Mouse (Mus musculus) erythroblast, adult 5-6 weeks (primary cell): ENCODE results near the gene Zrsr1. TPM values are rescaled to one million over a fixed set of nuclear protein-coding genes. Genes with fewer than 3 reads are reported as not detected.

ENCODE experiments used
- ATAC-seq: replicated peaks from 2 replicates; pipeline ENCODE4 v1.8.0; 2016; ENCODE audit warnings: moderate number of reproducible peaks, mild to moderate bottlenecking, moderate TSS enrichment, inconsistent platforms; ENCODE audit not compliant: poor library complexity, low FRiP score, severe bottlenecking
- total RNA-seq, 2 experiments: library from RNA; stranded (forward) in 1 of 2; stranded (reverse) in 1 of 2; fragments of 150-400 nt in 1 of 2; fragments of 200-764, 138-1000 nt in 1 of 2; gene quantifications; 2 replicates each; pipeline versions ENCODE4 v1.2.3 to v1.2.4; 2015 to 2017; ENCODE audit warnings: low replicate concordance in 2 of 2

Zrsr1 gene
- total RNA-seq (2015; ENCODE audit: low replicate concordance) (103 and 104 TPM in 2 replicates), total RNA-seq (2017; ENCODE audit: low replicate concordance) (198 and 259 TPM in 2 replicates)

DNA sequence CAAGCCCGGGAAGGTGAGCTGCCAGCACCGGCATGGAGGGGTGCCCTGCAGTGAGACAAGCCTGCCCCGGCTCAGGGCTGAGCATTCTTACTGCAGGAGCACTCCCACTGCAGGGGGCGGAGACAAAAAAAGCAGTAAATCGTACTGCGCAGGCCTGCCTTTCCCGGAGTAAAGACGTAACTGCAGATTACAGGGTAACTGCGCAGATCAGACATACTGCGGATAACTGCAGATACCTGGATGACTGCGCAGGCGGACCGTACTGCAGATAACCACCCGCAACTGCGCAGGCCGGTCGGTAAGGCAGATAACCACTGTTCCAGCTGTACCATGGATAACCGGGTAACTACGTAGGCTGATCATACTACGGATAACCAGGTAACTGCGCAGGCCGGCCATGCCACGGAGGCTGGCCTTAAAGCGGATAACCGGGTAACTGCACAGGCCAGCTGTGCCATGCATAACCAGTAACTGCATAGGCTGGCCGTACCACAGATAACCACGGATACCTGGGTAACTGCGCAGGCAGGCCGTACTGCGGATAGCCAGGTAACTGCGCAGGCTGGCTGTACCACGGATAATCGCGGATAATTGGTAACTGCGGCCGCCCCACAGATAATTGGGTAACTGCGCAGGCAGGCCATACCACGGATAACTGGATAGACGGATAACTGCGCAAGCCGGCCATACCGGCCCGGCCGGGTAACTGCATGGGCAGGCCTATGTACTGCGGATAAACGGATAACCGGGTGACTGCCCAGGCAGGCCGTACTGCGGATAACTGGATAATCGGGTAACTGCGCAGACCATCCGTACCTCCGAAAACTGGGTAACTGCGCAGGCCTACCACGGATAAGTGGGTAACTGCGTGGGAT lies at the start of gene Zrsr1:
Zrsr1 (plus strand) TSS at position 171 of the 875 bp plus-strand sequence.
- ATAC-seq: peak; percentile 76

DNA sequence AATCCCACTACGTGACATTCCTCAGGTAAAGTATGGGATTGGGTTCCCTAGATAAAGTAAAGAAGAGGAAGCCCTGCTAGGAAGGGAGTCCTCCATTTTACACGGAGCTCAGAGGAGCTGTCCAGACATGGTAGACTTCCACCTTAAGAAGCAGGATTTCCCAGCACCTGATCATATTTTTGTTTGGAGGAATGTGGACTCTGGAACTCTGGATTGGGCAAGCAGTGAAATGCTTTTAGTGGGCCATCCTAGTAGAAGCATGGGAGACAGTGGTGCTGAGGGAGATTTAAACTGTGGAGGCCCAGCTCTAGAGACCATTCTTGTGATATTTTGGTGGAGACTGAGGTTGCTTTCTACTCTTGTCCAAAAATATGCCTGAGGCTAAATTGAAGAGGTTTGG lies 49.3 kb upstream of the Zrsr1 start:
- ATAC-seq: no peak

DNA sequence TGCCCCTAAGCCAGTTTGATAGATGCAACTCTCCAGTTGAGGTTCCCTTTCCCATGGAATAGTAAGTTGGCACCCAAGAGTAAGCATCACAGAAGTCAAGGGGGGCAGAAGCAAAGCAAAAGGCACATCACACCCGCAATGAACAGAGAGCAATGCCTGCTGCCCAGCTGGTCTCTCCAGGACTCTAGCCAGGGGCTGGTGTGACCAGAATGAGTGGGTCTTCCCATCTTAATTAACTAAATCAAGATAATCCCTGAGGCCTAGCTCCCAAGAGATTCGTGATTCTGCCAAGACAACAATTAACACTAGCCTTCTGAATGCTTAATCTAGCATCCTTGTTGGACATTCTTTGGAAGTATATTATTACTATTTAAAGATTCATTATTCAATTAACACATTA lies 48.2 kb upstream of the Zrsr1 start:
- ATAC-seq: no peak

DNA sequence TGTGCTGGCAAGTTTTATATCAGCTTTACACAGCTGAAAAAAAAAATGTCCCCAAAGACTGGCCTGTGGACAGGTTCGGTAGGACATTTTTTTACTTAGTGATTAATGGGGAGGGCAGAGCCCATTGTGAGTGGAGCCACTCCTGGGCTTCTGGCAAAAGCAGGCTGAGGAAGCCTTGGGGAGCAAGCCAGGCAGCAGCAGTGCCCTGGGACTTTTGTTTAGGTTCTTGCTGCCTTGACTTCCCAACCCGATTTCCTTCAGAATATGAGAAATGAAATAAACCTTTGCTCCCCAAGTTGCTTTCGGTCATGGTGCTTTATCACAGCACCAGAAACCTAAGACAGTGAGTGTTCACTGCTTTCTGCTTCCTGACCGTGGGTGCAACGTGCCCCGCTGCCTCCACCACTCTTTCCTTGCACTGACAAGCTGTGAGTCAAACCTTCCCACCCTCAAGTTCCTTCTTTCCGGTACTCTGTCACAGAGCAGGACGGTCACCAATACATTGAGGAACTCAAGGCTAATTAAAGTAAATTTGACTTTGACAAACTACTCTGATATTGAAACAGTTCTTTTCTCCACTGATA lies 43.1 kb upstream of the Zrsr1 start:
- ATAC-seq: no peak

DNA sequence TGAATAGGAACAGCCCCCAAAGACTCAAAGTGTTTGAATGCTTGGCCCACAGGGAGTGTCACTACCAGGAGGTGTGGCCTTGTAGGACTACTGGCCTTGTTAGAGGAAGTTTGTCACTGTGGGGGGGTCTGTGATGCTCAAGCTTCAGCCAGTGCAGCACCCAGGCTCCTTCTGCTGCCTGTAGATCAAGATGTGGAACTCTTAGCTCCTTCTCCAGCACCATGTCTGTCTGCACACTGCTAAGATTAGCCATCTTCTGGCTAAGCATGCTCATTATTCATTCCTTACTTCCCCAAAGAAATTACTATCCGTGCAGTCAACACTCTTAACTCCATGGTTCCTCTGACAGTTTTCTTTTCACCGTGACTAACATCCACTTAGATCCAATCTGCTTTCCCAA lies 41.7 kb upstream of the Zrsr1 start:
- no peak for ATAC-seq

DNA sequence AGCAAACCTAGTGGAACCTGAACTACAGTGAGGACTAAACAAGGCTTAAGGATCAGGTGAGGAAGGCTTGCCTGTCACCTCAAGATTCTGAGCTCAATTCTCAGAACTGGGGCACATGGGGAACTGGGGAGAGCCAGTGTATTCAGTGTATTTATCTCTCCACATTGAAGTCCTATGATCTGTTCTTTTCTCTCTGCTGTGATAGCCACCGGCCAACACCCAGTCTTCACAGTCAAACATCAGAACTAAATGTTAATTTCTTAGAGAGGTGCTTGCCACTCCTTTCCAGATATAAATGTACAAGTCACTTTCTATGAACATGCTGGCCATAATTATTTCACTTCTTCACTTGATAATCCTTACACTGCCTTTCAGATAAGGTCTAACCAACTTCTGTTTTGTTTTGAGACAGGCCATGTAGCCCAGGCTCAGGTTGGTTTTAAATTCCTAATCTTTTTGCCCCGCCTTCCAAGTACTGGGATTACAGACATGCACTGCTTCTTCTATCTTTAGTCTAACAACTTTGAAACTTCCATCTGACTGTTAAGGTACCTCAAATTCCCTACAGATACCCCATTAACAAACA lies 40.4 kb upstream of the Zrsr1 start:
- no peak for ATAC-seq

DNA sequence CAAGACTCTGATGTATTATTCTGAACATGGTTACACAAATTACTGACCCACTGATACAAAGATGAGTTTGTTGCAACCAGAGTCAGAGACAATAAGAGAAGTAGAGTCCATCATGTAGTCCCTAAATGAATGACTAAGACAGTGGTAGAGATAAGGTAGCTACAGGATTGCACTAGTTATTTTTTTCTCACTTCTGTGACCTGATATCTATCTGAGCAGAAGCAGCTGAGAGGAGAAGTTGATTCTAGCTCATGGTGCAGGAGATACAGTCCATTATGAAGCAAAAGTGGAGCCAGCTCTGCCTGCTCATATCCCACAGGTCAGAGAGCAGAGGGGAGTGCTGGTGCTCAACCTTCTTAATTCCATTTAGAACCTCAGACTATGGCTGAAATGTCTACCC lies 39.6 kb upstream of the Zrsr1 start:
- no peak for ATAC-seq

DNA sequence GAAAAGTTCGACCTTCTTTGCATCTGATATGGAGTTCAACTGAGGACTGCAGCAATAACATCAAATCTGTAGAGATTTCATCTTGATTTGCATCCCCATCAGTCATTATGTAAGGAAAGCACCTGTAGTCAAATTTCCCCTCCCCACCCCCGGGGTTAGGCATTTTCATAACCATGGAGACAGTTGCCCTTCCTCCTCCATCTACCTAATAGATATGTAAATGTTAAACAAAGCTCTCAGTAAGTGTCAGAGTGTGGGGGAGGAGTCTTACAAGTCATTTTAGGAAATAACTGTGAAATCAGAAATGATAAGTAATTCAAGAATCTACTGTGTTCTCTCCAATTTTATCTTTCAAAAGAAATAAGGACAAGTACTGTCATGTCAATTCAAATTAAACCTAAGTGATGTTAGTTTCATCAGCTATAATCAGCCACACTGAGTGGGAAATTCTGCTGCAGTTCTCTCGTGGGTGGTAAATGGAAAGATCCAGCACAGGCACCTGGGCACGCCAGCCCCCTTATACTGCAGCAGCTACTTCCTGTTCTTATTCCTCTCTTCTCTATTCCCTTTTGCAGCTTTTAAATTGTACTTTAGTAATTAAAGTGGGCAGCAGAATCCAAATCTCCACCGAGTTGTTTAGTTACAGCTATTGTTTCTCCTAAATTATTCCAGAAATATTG lies 35.2 kb upstream of the Zrsr1 start:
- ATAC-seq: no peak

DNA sequence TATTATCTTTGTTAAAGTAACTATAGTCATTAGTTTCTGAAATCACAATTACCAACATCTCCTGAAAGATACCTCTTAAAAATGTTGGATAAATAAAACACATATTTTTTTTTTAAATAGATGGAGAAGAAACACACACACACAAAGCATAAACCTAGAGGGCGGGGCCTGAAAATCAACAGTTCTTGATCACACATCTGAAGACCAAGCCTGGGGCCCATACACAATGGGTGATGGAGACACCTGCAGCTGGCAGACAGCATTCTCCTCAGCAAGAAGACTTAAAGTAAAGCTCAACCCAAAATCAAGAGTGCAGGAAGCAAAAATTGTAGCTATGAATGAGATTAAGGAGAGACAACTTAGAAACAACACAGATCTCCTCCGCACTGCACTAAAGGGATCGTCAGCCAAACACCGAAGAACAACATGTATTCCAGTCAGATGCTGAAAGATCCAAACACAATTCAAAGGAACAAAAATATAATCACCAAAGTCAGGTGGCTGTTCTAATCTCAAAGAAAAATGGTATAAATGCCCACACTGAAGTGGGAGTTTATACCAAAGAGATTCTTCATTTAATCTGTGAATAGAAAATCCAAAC lies 34.0 kb upstream of the Zrsr1 start:
- no peak for ATAC-seq

DNA sequence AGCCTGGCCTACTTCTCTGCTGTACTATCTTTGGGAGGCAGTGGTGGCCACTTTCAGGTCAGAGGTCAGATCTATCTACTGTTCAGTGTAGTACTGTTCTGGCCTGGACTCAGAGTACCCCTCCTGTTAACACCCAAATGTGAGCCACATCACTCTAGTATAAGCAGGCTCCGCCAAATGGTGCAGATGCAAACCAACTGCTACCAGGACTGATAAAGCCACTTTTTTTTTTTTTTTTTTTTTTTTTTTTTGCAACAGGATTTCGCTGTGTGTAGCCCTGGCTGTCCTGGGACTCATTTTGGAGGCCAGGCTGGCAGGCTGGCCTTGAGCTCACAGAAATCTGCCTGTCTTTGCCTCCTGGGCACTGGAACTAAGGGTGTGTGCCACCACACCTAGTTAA lies 32.8 kb upstream of the Zrsr1 start:
- ATAC-seq: no peak

DNA sequence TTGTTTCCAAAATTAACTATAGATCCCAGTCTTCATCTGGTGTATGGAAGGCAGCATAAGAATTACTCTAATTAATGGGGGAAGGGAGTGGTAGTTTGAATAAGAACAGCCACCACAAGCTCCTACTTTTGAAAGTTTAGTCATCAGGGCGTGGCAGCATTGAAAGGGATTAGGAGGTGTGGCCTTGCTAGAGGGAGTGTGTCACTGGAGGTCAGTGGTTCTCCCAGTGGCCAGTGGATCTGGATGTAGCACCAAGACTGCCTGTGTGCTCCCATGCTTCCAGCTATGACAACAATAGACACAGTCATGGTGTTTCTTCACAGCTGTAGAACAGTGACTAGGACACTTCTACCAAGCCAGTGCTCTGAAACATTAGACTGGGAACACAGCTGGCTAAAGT lies 22.7 kb upstream of the Zrsr1 start:
- ATAC-seq: peak; percentile 65; the same call in 1 of the 2 replicates

DNA sequence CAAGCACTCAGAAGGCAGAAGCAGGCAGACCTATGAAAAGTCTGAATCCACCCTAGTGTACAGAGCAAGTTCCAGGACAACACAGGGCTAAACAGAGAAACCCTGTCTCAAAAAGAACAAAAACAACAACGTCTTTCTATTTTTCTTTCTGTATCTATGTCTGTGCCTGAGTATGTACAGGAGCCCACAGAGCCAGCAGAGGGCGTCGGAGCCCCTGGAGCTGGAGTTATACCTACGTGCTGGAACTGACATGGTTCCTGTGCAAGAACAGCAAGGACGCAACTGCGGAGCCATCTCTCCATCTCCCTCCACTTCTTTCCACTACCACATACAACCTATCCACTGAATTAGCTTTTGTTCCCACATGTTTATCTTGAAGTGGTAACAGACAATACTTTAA lies 21.7 kb upstream of the Zrsr1 start:
- ATAC-seq: no peak

DNA sequence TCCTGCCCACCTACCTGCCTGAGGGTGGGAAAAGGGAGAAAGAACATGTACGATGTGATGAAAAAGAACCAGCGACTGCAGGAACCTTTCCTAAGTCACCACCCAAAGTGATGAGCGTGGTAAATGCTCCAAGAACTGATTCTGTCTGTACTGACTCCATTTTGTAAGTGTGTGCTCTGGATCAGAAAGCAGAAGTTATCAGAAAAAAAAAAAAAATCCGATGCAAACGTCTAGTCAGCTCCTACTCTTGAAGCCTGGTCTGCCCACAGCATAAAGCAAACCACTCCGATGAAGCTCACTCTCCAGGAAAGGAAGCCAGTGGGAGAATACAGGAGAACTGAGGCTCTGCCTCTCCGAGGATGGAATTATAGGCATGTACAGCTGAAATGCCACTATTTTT lies 19.1 kb upstream of the Zrsr1 start:
- no peak for ATAC-seq

DNA sequence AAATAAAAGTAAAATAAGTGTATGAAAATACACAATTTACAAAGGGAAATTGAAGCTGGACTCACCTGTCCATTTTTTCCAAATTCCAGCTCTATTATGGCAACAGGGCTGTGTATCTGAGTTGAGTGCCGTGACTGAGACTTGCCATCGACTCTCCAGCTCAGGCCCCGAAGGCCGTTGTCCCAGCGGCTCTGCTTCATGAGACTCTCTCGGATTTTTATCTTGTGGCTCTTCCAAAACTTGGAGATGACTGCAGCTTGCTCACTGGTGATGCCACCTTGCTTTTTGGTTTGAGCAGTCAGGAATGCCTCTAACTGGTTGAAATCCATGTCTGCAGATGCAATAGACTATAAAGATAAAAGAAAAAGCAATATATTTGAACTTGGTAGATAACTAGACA lies 15.5 kb upstream of the Zrsr1 start:
- no peak for ATAC-seq

DNA sequence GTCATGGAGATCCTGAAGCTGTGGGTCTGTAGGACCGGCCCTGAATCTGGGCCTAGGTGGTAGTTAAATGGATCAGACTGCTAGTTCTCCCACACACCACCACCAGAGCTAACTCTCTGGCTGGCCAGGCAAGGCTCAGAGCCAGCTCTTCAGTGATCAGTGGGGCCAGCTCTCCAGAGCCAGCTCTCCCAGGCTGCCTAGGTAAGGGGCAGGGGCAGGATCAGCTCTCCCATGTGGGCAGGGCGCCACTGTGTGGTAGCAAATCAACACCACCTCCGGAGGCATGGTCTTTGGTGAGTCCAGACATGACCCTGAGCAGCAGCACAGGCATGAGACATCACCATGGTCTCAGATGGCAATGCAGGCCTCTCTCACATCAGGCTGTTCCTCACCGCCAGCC lies 15.0 kb upstream of the Zrsr1 start:
- ATAC-seq: peak; percentile 48; the same call in 1 of the 2 replicates

DNA sequence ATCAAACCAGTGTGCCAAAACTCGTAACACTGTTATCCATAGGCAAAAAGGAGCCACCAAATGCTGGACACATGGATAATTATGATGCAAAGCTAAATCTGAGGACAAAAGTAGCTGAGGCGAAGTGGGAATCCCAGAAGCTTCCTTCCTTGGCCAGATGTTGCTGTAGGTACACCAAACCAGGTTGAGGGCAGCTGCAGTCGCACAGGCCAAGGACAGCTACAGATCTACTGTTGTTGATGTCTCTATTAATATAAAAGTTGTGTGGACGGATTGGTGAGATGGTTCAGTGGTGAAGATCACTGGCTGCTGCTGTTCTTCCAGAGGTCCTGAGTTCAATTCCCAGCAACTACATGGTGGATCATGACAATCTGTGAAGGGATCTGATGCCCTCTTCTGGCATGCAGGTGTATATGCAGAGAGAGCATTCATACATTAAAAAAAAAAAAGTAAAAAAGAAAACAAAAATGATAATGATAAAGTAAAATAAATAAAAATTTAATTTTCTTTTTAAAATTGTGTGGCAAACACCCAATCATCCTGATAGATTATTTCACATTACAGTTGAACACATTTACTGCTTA lies 13.9 kb upstream of the Zrsr1 start:
- ATAC-seq: no peak

DNA sequence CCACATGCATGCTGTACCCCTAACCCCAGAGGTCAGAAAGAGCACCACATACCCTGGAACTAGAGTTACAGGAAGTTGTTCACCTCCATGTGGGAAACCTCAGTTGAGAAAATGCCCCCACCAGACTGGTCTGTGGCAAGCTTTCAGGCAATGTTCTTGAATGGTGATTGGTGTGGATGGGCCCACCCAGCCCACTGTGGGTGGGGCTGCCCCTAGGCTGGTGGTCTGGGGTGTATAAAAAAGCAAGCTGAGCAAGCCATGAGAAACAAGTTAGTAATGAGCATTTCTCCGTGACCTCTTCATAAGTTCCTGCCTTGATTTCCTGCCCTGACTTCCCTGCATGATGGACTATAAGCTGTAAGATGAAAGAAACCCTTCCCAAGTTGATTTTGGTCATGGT lies 9.7 kb upstream of the Zrsr1 start:
- ATAC-seq: no peak

DNA sequence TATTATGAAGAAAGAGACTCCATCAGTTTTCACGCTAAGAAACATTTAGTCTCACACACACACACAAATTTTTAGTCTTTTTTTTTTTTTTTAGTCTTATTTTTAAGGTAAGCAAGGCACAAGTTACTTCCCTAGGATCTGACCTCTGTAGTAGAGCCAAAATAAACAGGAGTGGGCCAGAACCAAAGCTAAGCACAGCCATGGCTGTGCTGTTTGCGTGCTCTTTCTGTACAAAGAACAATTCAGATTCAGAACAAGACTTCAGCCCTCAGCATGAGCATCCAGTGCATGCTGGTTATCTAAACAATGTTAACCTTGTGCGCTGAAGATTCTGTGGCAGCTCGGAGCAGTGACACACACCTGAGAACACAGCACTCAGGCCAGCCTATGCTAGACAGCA lies 7.4 kb upstream of the Zrsr1 start:
- no peak for ATAC-seq

DNA sequence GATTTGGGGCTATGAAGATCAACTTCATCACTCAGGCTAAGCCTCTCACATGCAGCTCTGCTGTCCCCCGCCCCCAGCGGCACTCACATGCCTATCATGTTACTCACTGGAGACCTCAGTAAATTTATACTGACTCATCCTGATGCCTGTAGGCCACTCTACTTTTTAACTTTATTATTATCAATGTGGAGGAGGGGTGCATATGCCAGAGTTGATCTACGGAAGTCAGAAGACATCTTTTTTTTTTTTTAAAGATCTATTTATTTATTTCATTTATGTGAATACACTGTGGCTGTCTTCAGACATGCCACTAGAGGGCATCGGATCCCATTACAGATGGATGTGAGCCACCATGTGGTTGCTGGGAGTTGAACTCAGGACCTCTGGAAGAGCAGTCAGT lies 6.3 kb upstream of the Zrsr1 start:
- ATAC-seq: no peak

DNA sequence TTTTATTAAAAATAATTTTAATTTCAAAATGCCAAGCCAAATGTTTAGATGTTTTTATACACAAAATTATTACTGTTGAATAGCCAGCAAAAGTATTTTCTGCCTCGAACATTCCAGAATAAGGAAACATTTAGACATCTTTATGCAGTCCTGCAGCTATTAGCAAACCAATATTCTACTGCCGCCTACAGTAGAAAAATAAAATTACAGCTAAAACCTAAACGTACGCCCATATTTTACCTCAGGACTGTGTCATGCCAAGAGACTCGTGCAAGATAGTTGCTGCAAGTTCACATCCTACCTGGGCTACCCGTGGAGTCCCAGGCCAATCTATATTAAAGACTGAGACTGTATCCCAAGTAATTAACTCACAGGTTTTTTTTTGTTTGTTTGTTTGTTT lies 2.3 kb upstream of the Zrsr1 start:
- ATAC-seq: 0 out of 2 replicates have a peak, but pooled peaks have one; percentile 17
